Mouse (Mus musculus): ENCODE measurements around the gene H13.

DNA sequence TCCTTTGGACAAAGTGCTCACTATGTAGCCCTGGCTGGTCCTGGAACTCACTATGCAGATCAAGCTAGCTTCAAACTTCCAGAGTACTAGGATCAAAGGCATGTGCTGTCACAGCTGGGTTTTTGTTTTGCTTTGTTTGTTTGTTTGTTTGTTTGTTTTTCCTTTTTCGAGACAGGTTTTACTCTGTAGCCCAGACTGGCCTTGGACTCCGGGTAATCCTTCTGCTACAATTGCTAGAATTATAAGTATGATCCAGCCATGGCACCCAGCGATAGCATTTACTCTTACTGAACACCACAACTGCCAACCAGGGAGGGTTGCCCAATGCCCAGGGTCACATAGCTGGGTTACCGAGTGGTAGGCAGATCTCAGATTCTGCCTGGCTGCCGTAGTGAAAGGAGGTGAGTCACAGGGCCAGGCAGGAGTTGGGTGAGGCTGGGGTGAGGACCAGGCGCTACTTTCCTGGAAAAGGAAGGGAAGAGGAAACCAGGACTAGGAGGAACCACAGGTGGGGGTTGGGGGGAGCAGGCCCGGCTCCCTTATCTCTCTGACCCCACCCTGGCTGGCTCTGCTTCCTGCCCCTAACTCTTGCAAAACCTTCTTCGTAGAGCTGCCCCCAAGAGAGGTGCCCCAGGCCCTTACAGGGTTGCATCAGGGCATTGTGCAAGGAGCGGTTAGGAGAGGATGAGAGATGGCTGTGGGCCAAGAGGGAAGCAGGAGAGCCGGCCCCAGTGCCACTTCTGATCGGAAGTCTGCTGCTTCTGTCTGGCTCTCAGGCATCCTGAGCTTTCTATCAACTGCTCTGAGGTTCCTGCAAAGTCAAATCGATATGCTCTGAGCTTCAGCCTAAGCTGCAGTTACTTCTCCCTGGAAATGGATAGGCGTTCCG, 72.1 kb downstream of the H13 start:
- no peak for TF ChIP-seq POLR2A (IDR thresholded peaks at IDR 0.05; ENCODE audit: borderline replicate concordance, insufficient read depth, low read length)
- TF ChIP-seq CTCF (IDR thresholded peaks at IDR 0.05; ENCODE audit: borderline replicate concordance, insufficient read depth, low read depth, low read length), result no peak

Data from cerebellum, adult 2 months (tissue).